Mouse (Mus musculus) c-Kit-negative CD71-positive TER-119-positive erythroid progenitor cells, embryonic 14.5 days (primary cell): ENCODE data around the gene Map3k5.

Experiments used
- DNase-seq: peaks from one replicate; pipeline ENCODE4 v3.0.0-alpha.2; 2013; ENCODE audit warnings: low read depth, low spot score

Map3k5 gene

DNA sequence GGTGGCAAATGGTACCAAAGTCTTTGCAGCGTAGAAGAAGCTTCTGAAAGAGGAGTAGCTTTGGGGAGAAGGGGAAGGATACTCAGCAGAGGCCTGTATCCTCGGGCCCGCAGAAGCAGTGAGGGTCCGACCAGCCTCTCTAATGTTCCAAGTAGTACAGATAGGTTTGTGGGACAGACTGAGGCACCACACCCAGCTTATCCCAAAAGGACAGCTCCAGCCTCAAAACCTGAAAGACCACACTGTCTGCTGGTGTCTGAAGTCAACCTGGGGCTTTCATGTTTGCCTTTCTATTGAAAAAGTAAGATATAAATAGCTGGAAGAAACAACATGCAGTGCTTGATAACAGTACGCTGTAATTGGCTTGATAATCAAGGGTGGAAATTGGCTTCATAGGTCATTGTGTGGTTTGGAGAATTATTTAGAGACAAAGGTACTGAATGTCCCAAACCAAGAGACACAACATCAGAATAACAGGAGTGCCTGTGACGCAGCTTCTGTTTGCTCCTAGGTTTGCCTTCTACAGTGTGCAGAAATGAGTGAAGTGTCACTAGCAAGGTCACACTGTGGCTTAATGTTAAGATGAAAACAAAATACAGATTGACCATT is 256.0 kb downstream of the Map3k5 start:
- DNase-seq: no peak
